Mouse (Mus musculus): ENCODE measurements around the gene Rbp2.

The Rbp2 gene

DNA sequence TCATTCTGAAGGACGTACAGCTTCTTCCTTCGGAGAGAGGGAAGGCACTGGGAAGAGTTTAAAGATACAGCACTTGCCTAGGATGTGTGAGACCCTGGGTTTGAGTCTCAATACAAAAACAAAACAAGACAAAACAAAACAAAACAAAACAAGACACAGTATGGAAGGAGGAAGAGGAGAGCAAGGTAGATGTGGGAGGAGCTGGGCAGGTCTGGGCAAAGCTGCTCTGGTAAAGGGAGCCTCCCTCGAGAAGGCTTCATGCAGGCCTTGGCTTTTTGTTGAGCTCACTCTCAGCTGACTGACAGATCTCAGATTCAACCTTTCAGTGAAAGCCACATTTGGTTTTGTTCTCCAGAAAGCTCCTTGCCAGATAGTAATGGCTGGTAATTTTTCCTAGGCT lies at the start of gene Rbp2:
Gene Rbp2 (plus strand): TSS at position 301 of the 400 bp plus-strand sequence.
- DNase-seq = no peak

GRCm38 (mm10) chr9:98437819-98438218 lies 48.1 kb upstream of the Rbp2 start:
- no peak for DNase-seq

GRCm38 (mm10) chr9:98439091-98439490 lies 46.8 kb upstream of the Rbp2 start:
- DNase-seq = no peak

DNA sequence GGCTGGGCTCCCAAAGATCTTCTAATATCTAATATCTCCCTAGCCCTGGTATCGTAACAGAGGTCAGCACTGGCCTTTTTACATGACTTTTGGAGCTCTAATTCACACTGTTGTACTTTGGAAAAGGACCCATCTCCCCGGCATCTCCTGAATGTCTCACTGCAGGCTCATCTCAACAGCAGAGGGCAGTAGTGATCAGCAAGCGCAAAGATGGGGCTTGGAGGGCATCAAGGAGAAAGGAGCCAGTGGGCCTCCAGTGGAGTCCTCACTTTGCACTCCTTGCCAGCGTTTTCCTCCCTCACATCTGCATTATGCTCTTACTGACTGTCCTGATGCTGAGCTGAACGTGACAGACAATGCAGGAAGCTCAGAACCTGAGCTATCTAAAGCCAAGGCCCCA lies 43.3 kb upstream of the Rbp2 start:
- DNase-seq = peak; percentile 55

GRCm38 (mm10) chr9:98445359-98446149 lies 40.4 kb upstream of the Rbp2 start:
- peak; percentile 8 for DNase-seq

- DNase-seq = no peak
Measured at GRCm38 (mm10) chr9:98450976-98451375, 34.9 kb upstream of the Rbp2 start.

DNA sequence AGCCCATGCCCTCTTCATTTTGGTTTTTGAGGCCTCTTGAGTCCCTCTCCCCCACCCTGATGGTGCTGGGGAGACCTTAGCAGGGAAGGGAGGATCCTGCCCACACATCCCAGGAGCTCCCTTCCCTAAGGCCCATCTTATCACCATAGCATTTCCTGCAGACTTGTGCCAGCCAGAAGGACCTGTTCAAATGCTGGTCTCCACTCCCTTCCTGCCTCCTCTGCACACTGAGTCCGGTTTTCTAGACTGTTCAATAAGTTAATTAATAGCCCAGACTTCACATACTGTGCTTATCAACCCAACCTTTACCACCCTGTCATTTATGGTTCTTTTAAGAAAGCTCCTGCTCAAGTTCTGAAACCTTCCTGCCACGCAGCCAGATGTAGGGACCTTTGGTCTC lies 19.2 kb upstream of the Rbp2 start:
- DNase-seq = no peak

DNA sequence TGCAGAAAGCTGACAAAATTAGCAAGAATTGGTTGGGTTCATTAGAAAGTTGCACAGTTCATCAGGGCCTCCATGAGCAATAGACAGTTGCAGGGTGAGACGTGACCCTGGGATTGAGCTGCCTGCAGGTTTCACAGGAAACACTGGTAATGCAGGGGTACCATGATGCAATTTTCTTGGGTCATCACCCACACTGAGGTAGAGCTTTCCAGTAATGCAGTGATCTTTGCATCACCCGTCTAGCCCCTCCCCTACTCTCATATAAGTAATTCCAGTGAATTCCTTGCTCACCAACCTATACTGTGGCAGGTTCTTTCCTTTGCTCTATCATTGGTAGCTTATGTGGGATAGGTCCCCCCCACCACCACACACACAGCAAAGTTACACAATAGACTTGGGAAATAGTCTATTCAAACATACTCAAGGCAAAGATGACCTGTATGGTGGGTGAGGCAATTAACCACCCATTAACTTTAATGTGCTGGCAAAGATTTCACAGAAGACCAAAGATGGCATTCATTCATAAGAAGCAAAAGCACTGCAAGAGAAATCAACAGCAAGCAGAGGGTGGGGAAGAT lies 5.7 kb upstream of the Rbp2 start:
- no peak for DNase-seq

DNA sequence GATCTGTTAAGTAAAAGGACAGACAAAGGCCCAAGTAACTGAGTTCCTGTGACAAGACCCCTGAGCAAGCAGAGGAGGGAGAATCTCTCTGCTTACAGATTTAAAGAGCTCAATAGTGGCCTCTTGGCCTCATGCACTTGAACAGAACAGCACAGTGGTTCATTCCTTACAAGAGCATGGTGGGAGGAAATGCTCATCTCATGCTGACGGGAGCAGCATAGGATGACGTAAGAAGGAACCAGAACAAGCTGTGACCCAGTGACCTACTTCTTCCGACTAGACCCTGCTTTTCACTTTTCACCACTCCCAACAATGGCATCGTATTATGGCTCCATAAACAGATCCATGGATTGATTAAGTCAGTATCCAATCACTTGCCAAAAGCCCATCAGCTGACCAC lies 3.7 kb upstream of the Rbp2 start:
- DNase-seq = no peak

- no peak for DNase-seq
Measured at GRCm38 (mm10) chr9:98485020-98485419, 895 bp upstream of the Rbp2 start.

GRCm38 (mm10) chr9:98487273-98487672 lies 1.4 kb downstream of the Rbp2 start:
- peak; percentile 79 for DNase-seq

DNA sequence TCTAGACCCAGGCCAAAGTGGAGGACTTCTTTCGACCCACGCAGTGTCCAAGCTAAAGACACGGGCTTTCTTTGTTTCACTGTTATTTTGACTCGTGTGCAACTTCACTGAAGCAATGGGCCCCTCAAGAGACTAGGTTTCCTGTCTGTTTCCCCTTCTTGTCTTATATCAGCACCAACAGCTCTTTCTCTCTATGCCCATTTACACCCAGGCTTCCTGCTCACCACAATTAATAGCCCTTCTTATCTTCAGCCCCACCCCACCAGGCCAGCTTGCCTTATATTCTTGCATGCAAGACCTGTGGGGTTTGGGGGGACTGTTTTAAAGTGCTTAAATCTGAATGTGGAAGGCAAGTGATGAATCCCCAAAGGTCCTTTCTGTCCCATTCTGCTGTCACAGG lies 3.6 kb downstream of the Rbp2 start:
- no peak for DNase-seq

GRCm38 (mm10) chr9:98490128-98490527 lies 4.2 kb downstream of the Rbp2 start:
- no peak for DNase-seq

DNA sequence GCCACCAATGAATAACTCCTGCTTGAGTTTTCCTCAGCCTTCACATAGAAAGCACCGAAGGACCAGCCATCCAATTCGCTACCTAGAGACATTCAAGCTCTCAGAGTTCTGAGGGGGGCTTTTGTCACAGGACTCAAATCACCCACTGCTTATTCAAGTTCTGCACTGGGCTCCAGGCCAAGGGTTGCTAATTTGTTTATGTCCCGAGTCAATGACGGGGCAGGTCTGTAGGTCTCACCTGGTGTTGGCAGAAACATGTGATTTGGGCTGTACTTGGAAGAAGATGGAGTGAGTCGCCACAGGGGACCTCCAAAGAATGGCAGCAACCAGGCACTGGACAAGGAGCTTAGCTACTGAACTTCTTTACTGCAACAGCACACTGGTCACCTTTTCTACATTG lies 5.2 kb downstream of the Rbp2 start:
- DNase-seq = no peak

GRCm38 (mm10) chr9:98492212-98492611 lies 6.3 kb downstream of the Rbp2 start:
- DNase-seq = no peak

DNA sequence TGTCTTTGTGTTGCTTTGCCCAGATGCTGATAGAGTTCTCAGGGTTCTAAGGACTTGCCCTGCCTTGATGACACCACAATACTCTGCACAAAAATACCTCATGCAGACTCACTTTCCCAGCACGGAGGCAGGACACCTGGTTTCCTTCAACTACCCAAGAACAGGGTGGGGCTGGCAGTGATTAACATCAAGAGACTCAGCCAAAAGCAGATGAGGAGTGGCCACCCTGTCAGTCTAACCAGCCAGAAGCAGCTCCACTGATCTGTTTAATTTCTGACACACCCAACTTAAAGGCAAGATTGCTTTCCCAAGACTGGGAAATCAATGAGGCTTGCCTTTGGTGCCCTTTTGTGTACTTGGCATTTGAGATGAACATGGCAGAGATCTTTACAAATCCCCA lies 6.9 kb downstream of the Rbp2 start:
- no peak for DNase-seq

- DNase-seq = peak; percentile 7
Measured at GRCm38 (mm10) chr9:98497157-98497556, 11.2 kb downstream of the Rbp2 start.

GRCm38 (mm10) chr9:98497990-98498389 lies 12.1 kb downstream of the Rbp2 start:
- no peak for DNase-seq

- DNase-seq = no peak
Measured at GRCm38 (mm10) chr9:98498717-98499268, 12.9 kb downstream of the Rbp2 start.

DNA sequence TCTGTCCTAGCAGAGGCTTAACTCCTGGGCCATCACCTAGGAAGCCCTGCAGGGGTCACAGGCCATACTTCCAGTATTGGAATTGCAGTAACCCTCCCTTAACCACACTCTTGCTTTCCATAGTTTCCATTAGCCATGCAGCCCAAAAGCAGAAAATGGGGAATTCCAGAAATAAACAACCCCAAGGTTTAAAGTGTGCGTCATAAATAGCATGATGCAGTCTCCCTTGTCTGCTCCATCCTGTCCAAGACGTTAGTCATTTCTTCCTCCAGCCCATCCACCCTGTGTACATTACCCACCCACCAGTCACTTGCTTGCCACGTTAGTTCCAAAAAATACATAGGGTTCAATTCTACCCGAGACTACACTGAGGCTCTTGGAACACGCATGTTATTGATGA lies 13.7 kb downstream of the Rbp2 start:
- no peak for DNase-seq

DNA sequence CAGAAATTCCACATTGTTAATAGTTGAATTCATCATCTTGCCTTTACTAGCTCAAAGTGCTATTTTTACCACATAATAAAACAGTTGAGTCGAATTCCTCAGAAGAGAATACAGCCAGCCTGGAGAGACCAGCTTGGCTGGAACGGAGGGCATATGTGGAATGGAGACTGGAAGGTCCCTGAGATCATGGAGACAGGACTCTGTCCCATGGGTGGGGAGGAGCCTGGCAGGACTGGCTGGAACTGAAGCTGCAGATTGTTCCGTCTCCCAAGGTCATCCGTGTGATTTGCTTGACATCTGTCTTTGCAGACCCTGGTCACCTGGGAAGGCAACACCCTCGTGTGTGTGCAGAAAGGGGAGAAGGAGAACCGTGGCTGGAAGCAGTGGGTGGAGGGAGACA lies 21.6 kb downstream of the Rbp2 start:
- no peak for DNase-seq

DNA sequence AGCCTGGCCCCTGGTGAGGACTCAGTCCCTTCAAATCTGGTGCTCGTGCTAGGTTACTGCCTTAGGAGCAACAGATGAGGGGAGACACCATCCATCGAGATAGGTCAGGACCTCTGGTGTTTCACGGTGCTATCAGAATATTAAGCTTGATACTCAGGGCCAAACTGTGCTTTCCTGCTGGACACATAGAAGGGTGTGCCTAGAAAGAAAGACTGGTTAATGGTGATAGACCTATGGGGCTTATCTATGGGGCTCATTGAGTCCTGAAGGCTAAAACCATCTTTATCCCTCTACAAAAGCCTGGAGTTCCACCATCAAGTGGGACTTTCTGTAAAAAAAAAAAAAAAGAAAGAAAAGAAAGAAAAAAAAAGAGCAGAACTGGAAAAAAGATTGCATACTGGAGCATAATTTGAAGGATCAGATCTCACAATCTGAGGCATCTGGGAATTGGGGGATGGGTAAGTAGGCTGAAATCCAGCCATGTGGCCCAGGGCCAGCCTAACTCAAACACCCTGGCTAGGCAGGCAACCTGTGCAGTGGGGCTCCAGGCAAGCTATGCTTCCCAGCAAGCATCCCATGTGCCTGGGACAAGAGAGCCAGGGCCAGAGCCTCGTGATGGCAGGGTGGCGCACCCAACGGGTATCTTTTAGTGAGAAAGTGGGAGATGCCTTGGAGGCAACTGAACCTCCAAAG lies 24.6 kb downstream of the Rbp2 start:
- no peak for DNase-seq

- no peak for DNase-seq
Measured at GRCm38 (mm10) chr9:98523872-98524271, 38.0 kb downstream of the Rbp2 start.

Data from lung, postnatal 36 days (tissue).